Mouse (Mus musculus) heart, postnatal 0 days (tissue): ENCODE measurements around the gene Slmap. TPM values are rescaled to one million over a fixed set of nuclear protein-coding genes. Genes with fewer than 3 reads are reported as not detected.

Experiments used
- ATAC-seq: fragments of 200-750 bp; cut with Nextera tagmentation; 2 replicates; pipeline ENCODE4 v1.8.0; 2017; ENCODE audit warnings: low read depth, moderate number of reproducible peaks, moderate library complexity; ENCODE audit not compliant: insufficient read depth
- DNase-seq: peaks from one replicate; pipeline ENCODE4 v3.0.0-alpha.2; 2016; ENCODE audit warnings: low spot score
- H3K27ac ChIP-seq: fragments of 300-500 bp; sonication (generic); 2 replicates; pipeline ENCODE4 v1.5.1; 2014; ENCODE audit warnings: low read depth, mild to moderate bottlenecking
- H3K27me3 ChIP-seq: fragments of 300-500 bp; sonication (generic); 2 replicates; pipeline ENCODE4 v1.6.1; 2014; ENCODE audit warnings: low read length, mixed read lengths; ENCODE audit not compliant: control insufficient read depth, insufficient read depth
- H3K36me3 ChIP-seq: fragments of 300-500 bp; sonication (generic); replicated peaks from 2 replicates; pipeline ENCODE4 v1.6.1; 2014; ENCODE audit warnings: low read length, mixed read lengths; ENCODE audit not compliant: control insufficient read depth, insufficient read depth
- H3K4me1 ChIP-seq: fragments of 300-500 bp; sonication (generic); 2 replicates; pipeline ENCODE4 v1.6.1; 2014; ENCODE audit warnings: antibody characterized with exemption; ENCODE audit not compliant: control insufficient read depth, insufficient read depth
- H3K4me2 ChIP-seq: fragments of 300-500 bp; sonication (generic); 2 replicates; pipeline ENCODE4 v1.6.1; 2014; ENCODE audit warnings: low read depth, mild to moderate bottlenecking, low read length, moderate library complexity
- H3K4me3 ChIP-seq: fragments of 300-500 bp; sonication (generic); 2 replicates; pipeline ENCODE4 v1.5.1; 2014; ENCODE audit warnings: low read depth, low read length
- H3K9ac ChIP-seq: fragments of 300-500 bp; sonication (generic); replicated peaks from 2 replicates; pipeline ENCODE4 v1.6.1; 2014; ENCODE audit warnings: low read depth, low read length, mixed read lengths
- H3K9me3 ChIP-seq: fragments of 300-500 bp; sonication (generic); replicated peaks from 2 replicates; pipeline ENCODE4 v1.6.1; 2016; ENCODE audit warnings: low read length; ENCODE audit not compliant: control insufficient read depth
- CTCF ChIP-seq: IDR thresholded peaks from 2 replicates; pipeline ENCODE4 v1.5.1; 2016; ENCODE audit warnings: antibody characterized with exemption, control low read depth, low read depth
- EP300 ChIP-seq: IDR thresholded peaks from 2 replicates; pipeline ENCODE4 v1.6.1; 2016; ENCODE audit warnings: antibody characterized with exemption, low read depth
- WGBS: fragments of 180-500 bp; shearing (Covaris S2); extraction: QIAGEN DNeasy Blood & Tissue Kit; methylation state at CpG from one replicate; pipeline ENCODE4 v1.1.7; 2014; 5-methylcytosine and 5-hydroxymethylcytosine counted together
- polyA plus RNA-seq: library from polyadenylated mRNA; unstranded; fragments of >200 nt; fragmentation: Nextera tagmentation; extraction: Ambion mirVana; gene quantifications from 2 replicates; pipeline ENCODE4 v1.2.1, GENCODE M21; 2015
- total RNA-seq: library from RNA; depleted of rRNA; stranded (reverse); fragments of >200 nt; gene quantifications from 2 replicates; pipeline ENCODE4 v1.2.3, GENCODE M21; 2014; ENCODE audit warnings: low replicate concordance

The Slmap gene
- total and polyA plus RNA-seq, 2 experiments from 2014 or later, result 140 to 146 TPM

- TF ChIP-seq EP300 (no peak), CTCF (no peak)
- under 1% methylated on average over 79 of the region's 92 CpGs for WGBS
- H3K27me3 ChIP-seq, result no peaks in the 10 kb centered on the region
- peak overlapping the region; percentile 89 for H3K9ac ChIP-seq
- no peaks in the 10 kb centered on the region for H3K9me3 ChIP-seq
- peaks cover 34% of the 10 kb centered on the region for H3K4me1 ChIP-seq
- H3K27ac ChIP-seq, result peak overlapping the region; percentile 88
- DNase-seq (peak; percentile 43), ATAC-seq (peak; percentile 79)
- 0 out of 2 replicates have a peak, but pooled peaks cover 3% of the 10 kb centered on the region for H3K36me3 ChIP-seq
- H3K4me3 ChIP-seq, result peak overlapping the region; percentile 92
- H3K4me2 ChIP-seq, result peak overlapping the region; percentile 79
These were observed 642 bp downstream of the Slmap start for GRCm38 (mm10) chr14:26533821-26534756.

DNA sequence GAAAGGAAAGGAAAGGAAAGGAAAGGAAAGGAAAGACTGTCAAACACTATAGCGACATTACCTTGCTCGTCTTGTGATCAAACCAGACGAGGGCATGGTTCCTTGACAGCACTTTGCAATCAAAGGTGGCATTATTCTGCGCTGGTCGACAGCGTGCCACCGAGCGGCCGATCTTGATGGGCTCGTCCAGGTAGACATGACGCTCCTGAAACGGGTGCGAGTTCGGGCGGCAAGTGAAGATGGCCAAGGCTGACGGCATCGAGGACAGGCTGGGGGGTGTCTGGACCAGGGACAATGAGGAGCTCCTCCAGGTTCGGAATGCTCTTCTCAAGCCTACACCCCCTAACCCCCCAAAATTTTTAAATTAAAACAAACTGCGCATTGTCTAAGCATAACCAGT lies 1.5 kb downstream of the Slmap start:
- no peak for TF ChIP-seq CTCF
- no peak for TF ChIP-seq EP300
- DNase-seq, result no peak
- Histone ChIP-seq H3K27ac (no peak overlapping the region), H3K27me3 (no peaks in the 10 kb centered on the region), H3K36me3 (0 out of 2 replicates have a peak, but pooled peaks cover 3% of the 10 kb centered on the region), H3K4me1 (peaks cover 34% of the 10 kb centered on the region), H3K4me2 (peak overlapping the region; percentile 79), H3K9me3 (no peaks in the 10 kb centered on the region), H3K9ac (peak overlapping the region; percentile 89), H3K4me3 (peak overlapping the region; percentile 92)
- 15% methylated on average over 19 of the region's 19 CpGs for WGBS
- ATAC-seq, result no peak

DNA sequence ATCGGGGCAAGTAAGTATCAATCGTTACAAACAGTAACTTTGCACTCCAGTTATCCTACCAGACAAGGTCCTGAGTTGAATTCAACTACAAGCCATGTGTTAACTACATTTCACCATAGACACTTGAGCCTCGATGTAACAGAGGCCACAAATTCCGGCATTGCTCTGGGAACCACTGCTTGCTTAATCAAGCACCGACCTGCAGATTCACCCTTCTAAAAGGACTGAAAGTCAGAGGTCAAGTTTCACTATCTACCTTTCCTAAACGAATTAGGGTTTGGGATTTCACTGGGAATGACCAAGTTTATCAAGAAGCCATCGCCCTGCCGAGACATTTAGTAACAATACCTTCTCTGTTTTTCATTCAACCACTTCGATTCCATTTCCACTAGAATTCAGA lies 2.0 kb downstream of the Slmap start:
- Histone ChIP-seq H3K9ac (peak overlapping the region; percentile 89), H3K27ac (no peak overlapping the region), H3K4me1 (peaks cover 36% of the 10 kb centered on the region), H3K9me3 (no peaks in the 10 kb centered on the region), H3K4me3 (peak overlapping the region; percentile 92), H3K4me2 (peak overlapping the region; percentile 79), H3K27me3 (no peaks in the 10 kb centered on the region), H3K36me3 (0 out of 2 replicates have a peak, but pooled peaks cover 3% of the 10 kb centered on the region)
- TF ChIP-seq CTCF, result no peak
- TF ChIP-seq EP300, result no peak
- 28% methylated on average over 9 of the region's 9 CpGs for WGBS
- ATAC-seq (no peak), DNase-seq (no peak)

- H3K27me3 ChIP-seq, result no peaks in the 10 kb centered on the region
- DNase-seq (no peak), ATAC-seq (no peak)
- 72% methylated on average over 10 of the region's 10 CpGs for whole genome bisulfite sequencing
- peak overlapping the region; percentile 22; the same call in 1 of the 2 replicates for H3K4me2 ChIP-seq
- no peak for TF ChIP-seq EP300
- TF ChIP-seq CTCF, result no peak
- H3K9ac ChIP-seq, result no peak overlapping the region
- H3K27ac ChIP-seq, result no peak overlapping the region
- H3K9me3 ChIP-seq, result no peaks in the 10 kb centered on the region
- H3K36me3 ChIP-seq, result 0 out of 2 replicates have a peak, but pooled peaks cover 3% of the 10 kb centered on the region
- H3K4me1 ChIP-seq, result peaks cover 36% of the 10 kb centered on the region
- H3K4me3 ChIP-seq, result no peak overlapping the region
These were observed 3.1 kb downstream of the Slmap start for GRCm38 (mm10) chr14:26531410-26532313.

DNA sequence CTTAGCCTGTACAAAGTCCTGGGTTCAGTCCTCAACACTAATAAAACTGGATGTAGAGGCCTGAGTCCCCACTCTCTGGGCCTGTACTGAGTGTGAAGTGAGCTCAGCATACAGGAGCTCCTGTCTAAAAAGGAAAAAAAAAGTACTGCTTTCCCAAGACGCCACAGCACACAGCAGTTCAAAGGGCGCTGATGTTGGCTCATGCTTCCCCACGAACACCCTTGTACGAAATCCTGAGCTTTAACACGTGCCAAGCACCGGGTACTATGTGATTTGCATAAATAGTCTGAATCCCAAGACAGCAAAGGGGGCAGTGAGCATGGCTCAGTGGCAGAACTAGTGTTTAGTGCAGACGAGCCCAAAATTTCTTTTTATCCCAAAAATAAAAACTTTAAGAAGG lies 4.4 kb downstream of the Slmap start:
- TF ChIP-seq CTCF, result no peak
- TF ChIP-seq EP300, result no peak
- ATAC-seq, result no peak
- Histone ChIP-seq H3K4me2 (0 out of 2 replicates have a peak overlapping the region, but pooled peaks have one; percentile 8), H3K9ac (no peak overlapping the region), H3K27ac (peak overlapping the region; percentile 38; the same call in 1 of the 2 replicates), H3K4me3 (no peak overlapping the region), H3K4me1 (peaks cover 36% of the 10 kb centered on the region), H3K9me3 (no peaks in the 10 kb centered on the region), H3K27me3 (no peaks in the 10 kb centered on the region), H3K36me3 (0 out of 2 replicates have a peak, but pooled peaks cover 3% of the 10 kb centered on the region)
- WGBS, result 58% methylated on average over 7 of the region's 7 CpGs
- DNase-seq, result no peak
